Mouse (Mus musculus) lung, postnatal 4 days (tissue): ENCODE results near the gene Tceal8.
"Not testable (repeated sequence)": the region's sequence is repeated elsewhere in the genome, so short reads cannot be mapped to it uniquely, and the experiment has no call there.

Source experiments
- DNase-seq, 2 experiments: peaks; one replicate each; pipeline ENCODE4 v3.0.0; 2021

Tceal8 gene

GRCm38 (mm10) chrX:136172118-136172551, at the start of gene Tceal8:
TSS of gene Tceal8 (minus strand) at chrX:136172342.
- peak; percentile 80 to 86 for DNase-seq

GRCm38 (mm10) chrX:136216303-136216702, 44.2 kb upstream of the Tceal8 start:
- no peak for DNase-seq

GRCm38 (mm10) chrX:136214729-136215677, 42.9 kb upstream of the Tceal8 start, which contains the start of the genes Tceal7 and Bex1:
TSS of gene Tceal7 (plus strand) at chrX:136214779.
TSS of gene Bex1 (minus strand) at chrX:136215513.
- not testable (repeated sequence) for DNase-seq

- DNase-seq = no peak
Observed at GRCm38 (mm10) chrX:136213396-136213795, 41.3 kb upstream of the Tceal8 start.

- no peak for DNase-seq
Observed at GRCm38 (mm10) chrX:136204406-136204805, 32.3 kb upstream of the Tceal8 start.

GRCm38 (mm10) chrX:136203664-136204066, 31.5 kb upstream of the Tceal8 start, which contains the start of gene Tceal5:
TSS of gene Tceal5 (minus strand) at chrX:136203876.
- peak in 1 of 2 experiments; percentile 9 for DNase-seq

- no peak for DNase-seq
Observed at GRCm38 (mm10) chrX:136203257-136203656, 31.1 kb upstream of the Tceal8 start.

- DNase-seq = peak in 1 of 2 experiments; percentile 44
Observed at GRCm38 (mm10) chrX:136196873-136197272, 24.7 kb upstream of the Tceal8 start.

GRCm38 (mm10) chrX:136195193-136195944, 23.2 kb upstream of the Tceal8 start:
- no peak for DNase-seq

- no peak for DNase-seq
Observed at GRCm38 (mm10) chrX:136183107-136183506, 11.0 kb upstream of the Tceal8 start.

- DNase-seq = peak in 1 of 2 experiments; percentile 26
Observed at GRCm38 (mm10) chrX:136180897-136181553, 8.9 kb upstream of the Tceal8 start.

GRCm38 (mm10) chrX:136172786-136173185, 644 bp upstream of the Tceal8 start:
- DNase-seq = no peak

GRCm38 (mm10) chrX:136171189-136172117, 689 bp downstream of the Tceal8 start:
- peak; percentile 68 to 83 for DNase-seq

- DNase-seq = no peak
Observed at GRCm38 (mm10) chrX:136170625-136171024, 1.5 kb downstream of the Tceal8 start.

- DNase-seq = peak in 1 of 2 experiments; percentile 20
Observed at GRCm38 (mm10) chrX:136144195-136144594, 27.9 kb downstream of the Tceal8 start.

GRCm38 (mm10) chrX:136143711-136144110, 28.4 kb downstream of the Tceal8 start:
- DNase-seq = no peak

GRCm38 (mm10) chrX:136141385-136141784, 30.8 kb downstream of the Tceal8 start:
- no peak for DNase-seq

- DNase-seq = not testable (repeated sequence)
Observed at GRCm38 (mm10) chrX:136139640-136140004, 32.5 kb downstream of the Tceal8 start.

- not testable (repeated sequence) for DNase-seq
Observed at GRCm38 (mm10) chrX:136138827-136139639, 33.1 kb downstream of the Tceal8 start, which contains the start of gene Bex4. TSS of gene Bex4 (plus strand) at chrX:136138996.

GRCm38 (mm10) chrX:136135559-136135958, 36.6 kb downstream of the Tceal8 start:
- DNase-seq = no peak

- DNase-seq = peak; percentile 32 to 45
Observed at GRCm38 (mm10) chrX:136127744-136128064, 44.4 kb downstream of the Tceal8 start.
